Mouse (Mus musculus): Measurements from ENCODE around the gene Zfp768.
"Not testable (repeated sequence)": the region's sequence is repeated elsewhere in the genome, so short reads cannot be mapped to it uniquely, and the experiment has no call there.

The Zfp768 gene

DNA sequence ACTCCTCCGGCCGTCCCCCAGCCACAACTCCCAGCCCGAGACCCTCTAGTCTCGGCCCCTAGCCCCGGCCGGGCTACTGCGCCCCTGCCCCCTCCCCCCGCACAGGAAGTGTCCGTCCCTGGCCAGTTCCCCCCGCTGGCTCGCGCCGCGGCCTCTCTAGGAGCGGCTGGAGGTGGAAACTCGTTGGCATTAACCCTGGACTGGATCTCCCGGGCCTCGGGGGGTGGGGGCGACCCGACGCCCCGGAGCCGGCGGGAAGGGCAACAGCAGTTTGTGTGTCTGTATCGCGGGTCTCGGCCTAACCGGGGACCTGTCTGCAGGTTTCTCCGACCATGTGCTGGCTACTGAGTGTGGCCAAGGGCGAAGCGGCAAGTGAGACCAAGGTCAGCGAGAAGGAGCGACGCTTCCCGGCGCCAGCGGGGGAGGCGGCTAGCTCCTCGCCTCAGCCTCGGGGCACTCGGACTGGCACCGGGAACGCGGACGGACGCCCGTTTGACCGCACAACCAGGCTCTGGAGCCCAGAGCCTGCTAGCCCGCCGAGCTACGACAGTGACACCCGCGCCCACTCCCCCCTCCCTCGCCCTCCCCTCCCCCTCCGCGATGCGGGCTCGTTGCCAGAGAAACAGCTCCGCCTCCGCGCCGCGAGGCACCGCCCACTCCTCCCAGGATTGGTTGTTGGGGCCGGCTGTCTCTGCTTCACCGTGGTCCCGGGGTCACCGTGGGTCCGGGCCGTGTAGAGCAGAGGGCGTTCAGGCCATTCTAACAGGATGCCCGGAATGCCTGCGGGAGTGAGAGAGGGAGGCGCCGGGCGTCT lies at the start of gene Zfp768:
Gene Zfp768, minus strand, starts transcription at position 78 of the 814 bp plus-strand sequence.
- peak; percentile 83 for ATAC-seq (ENCODE audit: insufficient number of reproducible peaks, low FRiP score, low TSS enrichment)

DNA sequence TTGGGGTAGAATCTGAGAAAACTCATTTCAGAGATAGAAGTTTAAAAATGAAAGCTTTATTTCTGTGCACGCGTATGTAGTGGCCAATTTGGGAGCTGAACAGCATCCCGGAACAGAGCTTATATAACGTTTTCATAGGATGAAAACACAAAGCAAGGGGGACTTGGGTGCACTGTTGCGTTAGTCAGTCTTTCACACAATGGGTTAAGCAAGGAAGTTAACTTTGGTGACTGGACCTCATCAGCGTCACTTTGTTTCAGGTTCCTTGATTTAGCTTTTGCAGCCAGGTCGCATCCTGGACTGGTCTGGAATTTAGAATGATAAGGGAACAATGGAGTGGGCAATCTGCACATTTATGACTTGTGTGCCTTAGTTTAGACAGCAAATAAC lies 48.5 kb upstream of the Zfp768 start:
- ATAC-seq (ENCODE audit: insufficient number of reproducible peaks, low FRiP score, low TSS enrichment): no peak

DNA sequence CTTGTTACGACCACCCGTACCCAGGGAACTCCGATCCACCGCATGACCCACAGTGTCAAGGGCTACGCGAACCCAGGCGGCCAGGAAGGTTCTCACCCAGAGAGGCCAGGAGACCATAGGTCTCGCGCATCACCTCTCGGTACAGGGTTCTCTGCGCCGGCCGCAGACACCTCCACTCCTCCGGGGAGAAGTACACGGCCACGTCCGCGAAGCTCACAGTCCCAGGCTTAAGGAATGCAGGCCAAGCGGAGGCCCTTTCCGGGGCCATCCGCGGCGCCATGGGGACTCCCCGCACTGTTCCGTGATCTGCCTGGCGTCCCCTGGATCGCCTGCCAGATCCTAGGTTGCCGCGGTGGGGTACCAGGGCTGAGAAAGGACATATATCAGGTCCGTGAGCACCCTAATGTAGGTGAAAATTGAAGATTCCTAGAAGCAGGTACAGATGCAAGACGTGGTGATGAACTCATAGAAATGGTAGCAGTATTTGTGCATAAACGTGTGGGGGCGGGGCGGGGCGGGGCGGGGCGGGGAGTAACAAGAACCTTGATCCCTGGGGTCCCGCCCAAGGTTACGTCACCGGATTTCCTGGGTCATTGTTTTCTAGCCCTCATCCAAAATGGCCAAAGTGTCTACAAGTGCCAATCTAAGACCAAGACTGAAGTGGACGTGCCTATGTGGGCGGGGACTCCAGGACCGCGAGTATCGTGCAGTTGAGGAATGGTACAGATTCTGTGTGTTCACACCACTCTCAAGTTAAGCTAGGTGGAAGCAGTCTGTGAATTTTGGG lies 48.0 kb upstream of the Zfp768 start, which contains the start of gene E430018J23Rik:
Gene E430018J23Rik, minus strand, starts transcription at position 473 of the 787 bp plus-strand sequence.
- ATAC-seq (ENCODE audit: insufficient number of reproducible peaks, low FRiP score, low TSS enrichment): peak; percentile 93

DNA sequence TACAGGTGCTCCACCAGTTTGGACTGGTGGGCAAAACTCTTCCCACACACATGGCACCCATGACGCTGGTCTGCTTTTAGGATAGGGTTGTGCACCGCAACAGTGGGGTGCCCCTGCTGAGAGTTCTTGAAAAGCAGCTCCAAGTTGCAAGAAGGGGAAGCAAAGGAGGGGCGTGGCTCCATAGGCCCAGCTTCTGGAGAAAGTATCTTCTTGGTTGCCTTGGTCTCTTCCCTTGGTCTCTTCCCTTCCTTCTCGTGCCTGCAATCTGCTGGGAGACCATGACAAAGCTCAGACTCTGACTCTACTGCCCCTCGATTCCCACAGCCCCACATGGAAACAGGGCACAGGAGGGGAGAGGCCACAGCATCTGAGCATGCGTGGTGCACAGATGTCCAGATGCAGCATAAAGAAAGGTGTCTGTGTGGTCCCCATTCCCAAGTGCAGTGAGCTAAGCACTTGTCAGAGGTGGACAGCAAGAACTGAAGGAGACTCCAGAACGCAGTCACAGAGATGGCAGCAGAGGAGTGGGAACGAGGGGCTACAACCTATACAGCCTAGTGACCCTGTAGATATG lies 46.9 kb upstream of the Zfp768 start:
- no peak for ATAC-seq (ENCODE audit: insufficient number of reproducible peaks, low FRiP score, low TSS enrichment)

DNA sequence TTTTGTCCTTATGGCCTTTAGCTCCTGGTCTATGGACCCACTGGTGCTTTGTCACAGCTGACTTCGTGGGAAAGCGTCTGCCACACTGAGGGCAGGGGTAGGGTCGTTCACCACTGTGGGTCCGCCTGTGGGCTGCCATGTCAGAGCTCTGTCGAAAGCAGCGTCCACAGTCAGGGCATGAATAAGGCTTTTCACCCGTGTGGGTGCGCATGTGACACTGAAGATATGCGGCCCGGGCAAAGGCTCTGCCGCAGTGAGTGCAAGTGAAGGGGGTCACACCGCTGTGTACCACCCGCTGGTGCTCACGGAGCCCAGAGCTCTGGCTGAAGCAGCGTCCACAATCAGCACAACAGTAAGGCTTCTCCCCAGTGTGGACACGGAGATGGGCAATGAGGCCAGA lies 46.1 kb upstream of the Zfp768 start:
- no peak for ATAC-seq (ENCODE audit: insufficient number of reproducible peaks, low FRiP score, low TSS enrichment)

DNA sequence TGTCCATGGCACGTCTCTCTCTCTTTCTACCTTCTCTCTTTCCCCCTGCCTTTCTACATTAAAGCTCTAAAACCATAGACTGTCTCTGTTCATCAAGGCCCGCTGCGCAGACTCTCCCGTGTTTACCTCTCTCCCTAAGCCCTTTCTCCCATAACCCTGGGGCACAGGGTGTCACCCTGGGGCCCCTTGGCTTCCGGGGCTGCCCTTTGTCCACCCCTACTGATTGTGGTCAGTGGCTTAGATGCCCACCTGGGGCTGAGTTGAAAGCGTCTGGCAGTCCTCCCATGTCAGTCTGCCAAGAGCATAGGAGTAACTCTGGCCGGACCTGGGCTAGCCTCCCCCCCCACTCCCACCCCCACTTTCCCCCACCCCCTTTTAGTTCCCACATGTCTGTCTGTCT lies 44.9 kb upstream of the Zfp768 start:
- ATAC-seq (ENCODE audit: insufficient number of reproducible peaks, low FRiP score, low TSS enrichment): no peak

DNA sequence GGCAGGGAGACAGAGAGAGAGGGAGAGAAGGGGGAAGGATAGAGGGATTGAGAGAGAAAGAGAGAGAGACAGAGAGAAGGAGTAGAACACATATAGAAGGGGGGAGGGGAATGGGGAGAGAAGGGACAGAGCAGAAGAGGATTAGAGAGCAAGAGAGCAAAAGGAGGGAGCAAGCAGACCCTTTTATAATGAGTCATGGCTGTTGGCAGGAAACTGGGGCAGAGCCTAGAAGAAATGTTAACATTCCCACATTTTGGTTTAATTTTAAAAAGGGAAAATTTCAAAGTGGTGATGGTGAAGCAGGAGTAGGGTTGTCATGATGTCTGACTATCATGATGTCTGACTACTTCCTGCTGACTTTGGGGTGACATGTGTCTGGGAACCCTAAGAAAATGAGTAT lies 42.8 kb upstream of the Zfp768 start:
- ATAC-seq (ENCODE audit: insufficient number of reproducible peaks, low FRiP score, low TSS enrichment): not testable (repeated sequence)

DNA sequence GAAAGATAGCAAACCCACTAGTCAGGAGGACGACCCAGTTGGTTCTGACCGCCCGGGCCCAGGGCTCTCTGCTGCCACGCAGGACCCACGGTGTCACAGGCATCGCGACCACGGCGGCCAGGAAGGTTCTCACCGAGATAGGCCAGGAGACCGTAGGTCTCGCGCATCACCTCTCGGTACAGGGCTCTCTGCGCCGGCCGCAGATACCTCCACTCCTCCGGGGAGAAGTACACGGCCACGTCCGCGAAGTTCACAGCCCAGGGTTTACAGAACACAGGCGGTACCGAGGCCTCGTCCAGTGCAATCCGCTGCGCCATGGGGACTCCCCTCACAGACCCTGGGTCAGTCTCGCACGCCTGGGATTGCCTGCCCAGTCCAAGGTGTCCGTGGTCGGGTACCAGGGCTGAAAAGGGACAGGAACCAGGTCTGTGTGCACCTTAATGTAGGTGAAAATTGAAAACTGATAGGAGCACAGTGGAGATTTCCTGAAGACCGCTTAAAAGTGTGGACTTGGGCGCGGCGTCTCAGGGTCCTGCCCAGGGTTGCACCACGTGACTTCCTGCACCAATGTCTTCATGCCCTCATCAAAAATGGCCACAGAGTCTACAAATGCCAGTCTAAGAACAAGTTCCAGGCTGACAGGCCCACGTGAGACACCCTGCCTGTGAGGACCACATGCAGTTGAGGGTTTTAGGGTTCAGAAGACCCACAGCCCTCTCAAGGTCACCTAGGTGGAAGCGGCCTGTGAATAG lies 41.4 kb upstream of the Zfp768 start, which contains the start of gene 9130019O22Rik:
Gene 9130019O22Rik, minus strand, starts transcription at position 526 of the 752 bp plus-strand sequence.
- ATAC-seq (ENCODE audit: insufficient number of reproducible peaks, low FRiP score, low TSS enrichment): peak; percentile 79; the same call in 1 of the 2 replicates

DNA sequence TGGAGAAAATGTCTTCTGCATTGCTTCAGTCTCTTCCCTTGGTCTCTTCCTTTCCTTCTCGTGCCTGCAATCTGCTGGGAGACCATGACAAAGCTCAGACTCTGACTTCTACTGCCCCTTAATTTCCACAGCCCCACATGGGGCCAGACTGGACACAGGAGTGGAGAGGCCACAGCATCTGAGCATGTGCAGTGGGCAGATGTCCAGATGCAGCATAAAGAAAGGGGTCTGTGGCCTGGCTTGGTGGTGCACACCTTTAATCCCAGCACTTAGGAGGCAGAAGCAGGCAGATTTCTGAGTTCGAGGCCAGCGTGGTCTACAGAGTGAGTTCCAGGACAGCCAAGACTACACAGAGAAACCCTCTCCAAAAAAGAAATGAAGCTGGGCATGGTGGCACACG lies 40.2 kb upstream of the Zfp768 start:
- ATAC-seq (ENCODE audit: insufficient number of reproducible peaks, low FRiP score, low TSS enrichment): not testable (repeated sequence)

DNA sequence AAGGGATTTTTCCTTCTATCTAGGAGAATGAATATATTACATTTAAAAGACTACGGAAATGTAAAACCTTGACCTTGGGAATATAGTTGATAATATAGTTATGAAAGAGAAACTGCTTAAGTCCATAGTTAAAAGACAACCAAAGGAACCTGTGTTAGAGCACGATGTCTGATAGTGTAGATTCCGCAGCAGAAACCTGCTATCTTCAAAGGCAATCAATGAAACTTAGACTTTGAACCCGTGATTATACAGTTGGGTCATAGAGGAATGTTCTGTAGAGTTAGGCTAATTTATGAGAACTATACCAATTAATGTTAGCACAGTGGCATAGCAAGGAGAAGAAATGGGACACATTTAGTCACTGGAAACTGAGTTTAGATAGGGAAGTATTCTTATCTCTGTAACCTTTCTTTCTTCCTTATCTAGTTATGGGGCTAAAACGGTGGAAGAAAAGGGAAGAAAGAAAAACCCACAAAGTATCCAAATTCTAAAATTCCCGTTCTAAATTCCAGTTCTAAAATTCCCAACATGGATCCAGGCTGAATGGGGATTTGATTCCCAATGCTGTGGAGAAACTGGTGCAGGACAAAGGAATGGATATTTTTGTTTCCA lies 33.0 kb upstream of the Zfp768 start:
- ATAC-seq (ENCODE audit: insufficient number of reproducible peaks, low FRiP score, low TSS enrichment): no peak

DNA sequence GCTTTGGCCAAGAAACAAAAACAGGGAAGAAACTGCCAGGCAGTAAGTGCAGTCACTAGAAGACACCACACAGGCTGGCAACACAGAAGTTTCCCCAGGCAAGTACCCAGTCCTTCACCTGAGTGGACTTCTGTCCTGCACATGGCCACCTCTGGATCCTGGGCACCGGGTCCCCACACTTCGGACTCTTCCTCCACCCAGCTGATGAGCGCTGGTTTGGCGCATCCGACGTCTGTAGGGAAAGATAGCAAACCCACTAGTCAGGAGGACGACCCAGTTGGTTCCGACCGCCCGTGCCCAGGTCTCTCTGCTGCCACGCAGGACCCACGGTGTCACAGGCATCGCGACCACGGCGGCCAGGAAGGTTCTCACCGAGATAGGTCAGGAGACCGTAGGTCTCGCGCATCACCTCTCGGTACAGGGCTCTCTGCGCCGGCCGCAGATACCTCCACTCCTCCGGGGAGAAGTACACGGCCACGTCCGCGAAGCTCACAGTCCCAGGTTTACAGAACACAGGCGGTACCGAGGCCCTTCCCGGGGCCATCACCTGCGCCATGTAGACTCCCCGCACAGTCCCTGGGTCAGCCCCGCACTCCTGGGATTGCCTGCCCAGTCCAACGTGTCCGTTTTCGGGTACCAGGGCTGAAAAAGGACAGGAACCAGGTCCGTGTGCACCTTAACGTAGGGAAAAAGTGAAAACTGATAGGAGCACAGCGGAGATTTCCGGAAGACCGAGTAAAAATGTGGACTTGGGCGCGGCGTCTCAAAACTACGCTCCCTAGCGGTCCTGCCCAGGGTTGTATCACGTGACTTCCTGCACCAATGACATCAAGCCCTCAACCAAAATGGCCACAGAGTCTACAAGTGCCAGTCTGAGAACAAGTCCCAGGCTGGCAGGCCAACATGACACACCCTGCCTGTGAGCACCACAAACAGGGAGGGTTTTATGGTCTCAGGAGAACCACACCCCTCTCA lies 30.2 kb upstream of the Zfp768 start, which contains the start of gene Zfp747:
Gene Zfp747, minus strand, starts transcription at position 780 of the 975 bp plus-strand sequence.
- ATAC-seq (ENCODE audit: insufficient number of reproducible peaks, low FRiP score, low TSS enrichment): peak; percentile 91; the same call in 1 of the 2 replicates

DNA sequence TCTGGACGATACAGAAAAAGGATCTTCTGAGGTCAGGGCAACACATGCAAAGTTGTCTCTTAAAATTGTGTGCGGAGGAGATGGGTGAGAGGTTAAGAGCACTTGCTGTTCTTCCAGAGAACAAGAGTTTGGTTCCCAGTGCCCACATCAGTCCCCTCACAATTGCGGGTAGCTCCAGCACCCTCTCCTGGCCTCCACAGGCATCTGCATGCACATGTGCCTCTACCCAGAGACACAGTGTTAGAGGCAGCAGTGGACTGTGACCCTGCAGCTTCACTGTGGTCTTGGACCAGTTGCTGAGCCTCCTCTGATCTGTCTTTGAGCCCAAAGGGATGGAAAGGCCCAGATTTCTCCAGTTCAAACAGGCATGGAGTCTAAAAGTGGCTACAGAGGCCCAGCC lies 26.5 kb upstream of the Zfp768 start:
- not testable (repeated sequence) for ATAC-seq (ENCODE audit: insufficient number of reproducible peaks, low FRiP score, low TSS enrichment)

DNA sequence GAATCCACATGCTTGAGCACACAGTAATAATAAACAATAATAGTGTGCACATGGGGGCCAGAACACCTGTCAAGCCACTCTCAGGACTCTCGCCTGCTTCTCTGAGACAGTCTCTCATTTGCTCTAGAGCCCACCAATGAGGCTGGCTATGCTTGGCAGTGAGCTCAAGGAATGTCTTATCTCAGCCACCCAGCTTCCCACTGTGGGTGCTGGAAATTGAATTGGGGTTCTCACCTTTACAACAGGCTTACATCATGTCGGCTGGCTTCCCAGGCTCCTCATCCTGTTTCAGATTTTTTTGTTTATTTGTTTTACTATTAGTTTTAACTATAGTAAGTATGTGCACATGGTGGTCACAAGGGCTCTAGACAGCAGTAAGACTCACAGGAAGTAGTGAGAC lies 25.8 kb upstream of the Zfp768 start:
- ATAC-seq (ENCODE audit: insufficient number of reproducible peaks, low FRiP score, low TSS enrichment): no peak

DNA sequence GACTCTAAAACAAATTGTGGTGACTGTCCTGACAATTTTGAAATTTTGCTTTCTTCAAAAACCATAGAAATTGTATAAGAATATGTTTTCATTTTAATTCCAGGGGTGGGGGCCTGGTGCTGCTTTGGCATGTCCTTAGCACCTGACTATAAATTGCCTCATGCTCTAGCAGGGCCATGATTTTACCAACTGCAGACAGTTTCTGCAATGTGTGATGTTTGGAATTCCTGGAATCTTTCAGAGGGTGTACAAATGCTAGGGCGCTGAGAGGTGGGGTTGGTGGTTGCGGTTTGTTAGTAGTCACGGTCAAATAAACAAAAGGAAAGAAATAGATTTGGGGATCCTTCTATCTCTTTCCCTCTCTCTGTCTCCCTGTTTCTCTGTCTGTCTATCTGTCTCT lies 20.9 kb upstream of the Zfp768 start:
- ATAC-seq (ENCODE audit: insufficient number of reproducible peaks, low FRiP score, low TSS enrichment): no peak

DNA sequence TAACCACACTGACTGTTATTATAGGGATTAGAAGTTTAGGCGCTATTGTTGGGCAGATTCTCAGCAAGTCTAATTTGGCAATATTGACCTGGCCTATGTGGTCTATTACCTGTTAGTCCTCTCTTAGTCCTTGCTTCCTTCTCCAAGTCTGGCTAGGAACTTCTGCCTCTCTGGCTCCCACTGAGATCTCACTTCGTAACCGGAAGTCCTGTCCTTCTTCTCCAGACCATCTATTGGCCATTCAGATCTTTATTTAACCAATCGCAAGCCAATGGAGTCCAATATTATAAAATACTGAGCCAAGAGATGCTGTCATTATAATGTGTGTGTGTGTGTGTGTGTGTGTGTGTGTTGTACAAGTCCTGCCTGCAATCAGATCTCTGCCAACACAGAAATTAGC lies 18.8 kb upstream of the Zfp768 start:
- ATAC-seq (ENCODE audit: insufficient number of reproducible peaks, low FRiP score, low TSS enrichment): no peak

DNA sequence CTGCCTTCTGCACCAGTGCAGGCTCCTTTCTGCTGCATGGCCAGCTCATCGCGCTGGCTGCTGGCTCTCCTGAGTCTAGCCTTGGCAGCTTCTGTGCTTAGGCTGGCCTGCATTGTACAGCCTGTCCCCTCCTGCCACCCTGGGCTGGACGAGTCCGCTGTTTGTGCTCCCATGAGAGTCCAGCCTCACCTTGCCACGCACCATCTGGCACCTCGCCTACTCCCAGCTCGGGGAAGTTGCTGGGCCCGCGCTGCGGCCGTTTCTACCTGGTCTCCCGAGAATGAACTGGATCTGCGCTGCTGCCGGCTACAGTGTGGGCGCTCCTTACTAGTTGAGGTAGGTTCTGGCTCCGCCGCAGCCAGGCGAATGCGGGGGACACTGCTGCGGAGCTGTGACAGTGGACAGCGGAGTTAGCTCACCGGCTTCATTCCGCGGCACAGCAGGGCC lies 18.1 kb upstream of the Zfp768 start:
- peak; percentile 74; the same call in 1 of the 2 replicates for ATAC-seq (ENCODE audit: insufficient number of reproducible peaks, low FRiP score, low TSS enrichment)

DNA sequence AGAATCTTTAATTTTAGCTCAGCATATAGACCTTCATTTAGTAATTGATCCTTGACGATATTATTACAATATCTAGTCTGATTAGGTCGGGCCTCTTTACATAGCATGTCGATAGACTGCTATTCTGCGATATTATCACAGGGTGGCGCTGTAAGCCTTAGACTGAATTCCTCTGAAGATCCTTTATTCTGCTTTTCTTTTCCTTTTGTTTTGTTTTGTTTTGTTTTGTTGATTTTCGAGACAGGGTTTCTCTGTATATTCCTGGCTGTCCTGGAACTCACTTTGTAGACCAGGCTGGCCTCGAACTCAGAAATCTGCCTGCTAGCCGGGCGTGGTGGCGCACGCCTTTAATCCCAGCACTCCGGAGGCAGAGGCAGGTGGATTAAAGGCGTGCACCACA lies 17.0 kb upstream of the Zfp768 start:
- not testable (repeated sequence) for ATAC-seq (ENCODE audit: insufficient number of reproducible peaks, low FRiP score, low TSS enrichment)

DNA sequence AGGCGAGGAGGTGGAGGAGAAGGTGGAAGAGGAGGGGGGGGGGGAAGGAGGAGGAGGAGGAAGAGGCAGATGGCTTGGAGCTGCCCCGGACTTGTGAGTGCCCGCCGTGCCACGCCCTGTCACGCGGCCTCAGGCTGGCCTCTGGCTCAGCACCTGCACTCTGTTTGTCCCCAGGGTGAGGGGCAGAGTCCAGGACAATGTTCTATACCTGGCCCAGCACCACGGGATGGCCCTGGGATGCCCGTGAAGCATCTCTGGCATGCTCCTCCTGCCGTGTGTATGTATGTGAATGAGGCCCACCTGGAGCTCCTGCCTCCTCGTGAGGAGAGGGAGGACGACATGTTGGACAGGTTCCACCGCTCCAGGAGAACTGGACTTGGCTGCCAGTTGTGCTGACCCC lies 16.1 kb upstream of the Zfp768 start:
- ATAC-seq (ENCODE audit: insufficient number of reproducible peaks, low FRiP score, low TSS enrichment): no peak

All from cerebellum, adult (tissue).